Mouse (Mus musculus) embryo, embryonic 11.5 days (tissue): ENCODE data around the gene Olfr1221.
"Not testable (repeated sequence)": the region's sequence is repeated elsewhere in the genome, so short reads cannot be mapped to it uniquely, and the experiment has no call there.

Source experiments
- DNase-seq: peaks from one replicate; pipeline ENCODE4 v3.0.0-alpha.2; 2012; ENCODE audit warnings: low read depth, low spot score

Olfr1221 gene

DNA sequence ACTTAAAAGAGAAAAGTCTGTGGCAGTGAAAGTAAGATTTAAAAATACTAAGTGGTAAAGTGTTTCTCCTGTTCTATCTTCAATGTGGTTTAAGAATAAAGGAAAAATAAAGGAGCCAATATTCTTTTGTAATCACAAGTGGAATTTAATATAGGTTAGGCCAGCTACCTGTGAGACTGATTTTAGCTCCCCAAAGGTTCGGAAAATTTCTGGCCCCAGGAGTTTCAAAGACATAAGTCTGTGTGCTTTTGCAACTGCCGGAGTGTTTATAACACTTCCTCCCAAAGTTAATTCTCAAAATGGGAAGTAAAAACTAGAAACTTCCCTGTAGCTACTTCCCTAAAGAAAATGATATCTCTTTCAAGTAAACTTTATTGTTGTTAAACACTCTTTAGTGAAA, at the start of gene Olfr1221:
Gene Olfr1221 (minus strand): TSS at position 101 of the 400 bp plus-strand sequence.
- no peak for DNase-seq

DNA sequence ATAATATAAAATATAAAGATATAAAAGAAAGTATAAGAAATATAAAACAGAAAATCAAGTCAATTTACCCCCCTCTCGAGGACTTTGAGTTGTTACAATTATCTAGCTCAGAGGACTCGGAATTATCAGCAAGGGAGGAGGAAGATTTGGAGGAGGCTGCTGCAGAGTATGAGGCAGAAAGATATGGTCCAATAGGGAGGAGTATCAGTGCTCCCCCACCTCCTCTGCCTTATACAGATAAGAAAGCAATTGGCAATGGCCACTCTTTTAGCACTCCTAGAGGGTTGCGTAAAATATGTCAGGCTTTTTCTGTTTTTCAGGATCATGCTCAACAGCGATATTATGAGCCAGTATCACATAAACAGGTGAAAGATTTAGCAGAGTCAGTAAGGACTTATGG, 47.6 kb upstream of the Olfr1221 start:
- not testable (repeated sequence) for DNase-seq

DNA sequence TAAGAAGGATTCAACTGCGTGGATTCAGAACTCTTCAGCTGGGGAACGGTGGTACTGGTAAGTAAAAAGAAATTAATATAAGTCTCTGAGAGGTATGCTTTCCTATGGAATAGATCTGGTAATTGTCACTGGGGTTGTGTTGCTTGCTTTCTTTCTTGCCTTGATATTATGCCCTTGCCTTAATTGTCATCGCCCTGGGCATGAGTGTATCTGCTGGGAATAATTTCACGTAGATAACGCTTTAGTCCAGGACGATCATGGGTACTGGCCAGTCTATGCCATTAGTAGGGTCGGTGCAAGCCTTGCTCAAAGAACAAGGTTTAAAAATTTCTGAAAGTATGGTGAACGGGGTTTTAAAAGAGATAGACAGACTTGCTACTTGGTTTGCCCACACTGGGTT, 46.9 kb upstream of the Olfr1221 start, which contains the start of gene Olfr1224-ps1:
Gene Olfr1224-ps1 (minus strand): TSS at position 101 of the 400 bp plus-strand sequence.
- not testable (repeated sequence) for DNase-seq

DNA sequence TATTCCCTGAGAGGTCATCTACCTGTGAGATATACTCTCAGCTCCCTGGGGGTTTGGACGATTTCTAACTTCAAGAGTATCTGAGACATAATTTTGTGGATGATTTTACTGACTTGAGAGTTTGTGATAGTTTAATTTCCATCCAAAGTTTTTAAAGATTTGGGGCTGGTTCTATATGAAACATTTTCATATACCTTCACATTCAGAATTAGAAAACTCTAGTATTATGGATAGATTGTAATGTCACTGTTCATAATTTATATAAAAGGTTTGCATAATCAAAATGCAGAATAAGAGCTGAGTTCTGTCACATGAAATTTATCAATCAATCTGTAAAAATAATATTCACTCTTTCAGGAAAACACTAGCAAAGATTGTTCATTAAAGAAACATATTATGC, 34.4 kb upstream of the Olfr1221 start, which contains the start of gene Olfr1223:
Gene Olfr1223 (minus strand): TSS at position 101 of the 400 bp plus-strand sequence.
- no peak for DNase-seq

DNA sequence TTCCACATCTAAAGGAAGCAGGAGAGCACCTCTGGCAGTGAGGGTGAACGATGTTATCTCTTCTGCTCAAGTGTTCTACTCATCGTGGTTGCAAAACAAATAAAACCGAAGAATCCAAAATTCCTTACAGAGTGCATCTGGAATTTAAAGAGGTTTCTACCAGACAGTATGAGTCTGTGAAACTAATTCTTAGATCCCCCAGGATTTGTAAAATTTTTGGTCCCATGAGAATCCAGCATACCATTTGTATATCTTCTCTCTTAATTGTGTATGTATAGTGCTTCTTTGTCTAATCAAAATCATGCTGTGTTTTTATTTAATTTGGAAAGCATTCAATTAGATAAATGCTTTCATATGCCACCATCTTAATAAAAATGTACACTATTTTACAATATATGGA, 15.9 kb upstream of the Olfr1221 start, which contains the start of gene Olfr1222:
Gene Olfr1222 (minus strand): TSS at position 101 of the 400 bp plus-strand sequence.
- no peak for DNase-seq

DNA sequence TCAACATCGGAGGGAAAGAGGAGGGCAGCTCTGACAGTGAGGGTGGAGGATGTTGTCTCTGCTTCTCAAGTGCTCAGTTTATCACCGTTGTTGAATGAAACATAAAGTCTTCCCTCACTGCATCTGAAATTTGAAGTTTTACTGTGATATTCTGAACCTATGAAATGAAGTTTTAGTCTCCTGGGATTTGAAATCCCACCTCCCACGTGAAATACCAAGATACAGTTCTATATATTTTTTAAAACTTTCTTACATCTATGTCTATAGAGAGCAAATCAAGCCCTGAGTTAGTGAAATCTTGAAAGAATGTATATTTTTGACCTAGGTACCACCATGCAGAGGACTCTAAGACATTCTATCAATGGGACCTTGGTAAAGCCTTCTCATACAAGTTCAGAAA, 10.3 kb downstream of the Olfr1221 start, which contains the start of gene Olfr1220:
Gene Olfr1220 (minus strand): TSS at position 101 of the 400 bp plus-strand sequence.
- DNase-seq = no peak

DNA sequence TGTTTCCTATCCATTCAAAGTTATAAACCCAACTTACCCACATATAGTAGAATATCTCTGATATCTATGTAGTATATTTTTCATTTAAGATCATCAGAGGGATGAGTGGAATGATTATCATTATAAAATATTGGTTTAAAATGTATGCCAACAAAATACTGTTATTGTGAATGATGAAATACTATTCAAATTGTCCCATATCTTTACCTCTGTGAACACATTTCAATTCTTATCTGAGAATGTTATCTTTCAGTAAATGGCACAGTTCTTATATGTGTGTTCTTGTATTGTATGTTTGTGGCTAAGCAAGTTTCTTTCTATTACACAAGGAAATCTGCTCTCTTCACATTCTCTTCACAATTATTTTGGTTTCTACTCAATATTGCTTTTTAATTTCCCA, 11.4 kb downstream of the Olfr1221 start:
- no peak for DNase-seq

DNA sequence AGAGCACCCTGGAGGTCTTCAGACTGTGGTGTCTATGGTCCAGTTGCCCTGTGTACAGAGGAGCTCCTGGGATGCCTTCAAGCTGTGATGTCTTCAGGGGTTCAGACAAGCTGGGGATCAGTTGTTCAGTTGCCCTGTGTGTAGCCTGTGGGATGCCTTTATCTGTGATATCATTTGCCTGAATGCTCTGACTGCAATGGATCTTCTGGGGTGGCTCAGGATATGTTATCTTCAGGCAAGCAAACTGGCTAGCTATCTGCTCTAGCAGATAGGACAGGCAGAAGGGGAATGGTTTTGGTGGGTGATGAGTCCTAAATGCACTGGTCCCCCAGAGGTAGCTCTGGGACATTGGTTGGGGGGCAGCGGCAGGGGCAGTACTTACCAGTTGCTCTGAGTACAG, 23.2 kb downstream of the Olfr1221 start:
- DNase-seq = no peak

DNA sequence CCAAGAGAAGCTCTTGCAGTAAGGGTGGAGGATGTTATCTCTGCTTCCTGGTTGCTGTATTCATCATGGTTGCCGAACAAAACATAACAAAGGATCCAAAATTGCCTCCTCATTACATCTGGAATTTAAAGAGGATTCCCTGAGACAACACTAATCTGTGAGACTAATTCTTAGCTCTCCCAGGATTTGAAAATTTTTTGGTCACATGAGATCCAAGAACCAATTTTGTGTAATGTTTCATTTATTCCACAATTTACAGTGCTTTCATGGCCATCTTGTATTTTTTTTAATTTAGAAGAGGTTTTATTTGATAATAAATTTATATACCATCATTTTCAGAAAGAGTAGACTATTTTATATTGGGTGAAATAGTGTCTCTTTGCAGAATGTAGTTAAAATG, 33.7 kb downstream of the Olfr1221 start, which contains the start of gene Olfr1219:
Gene Olfr1219 (minus strand): TSS at position 101 of the 400 bp plus-strand sequence.
- no peak for DNase-seq

DNA sequence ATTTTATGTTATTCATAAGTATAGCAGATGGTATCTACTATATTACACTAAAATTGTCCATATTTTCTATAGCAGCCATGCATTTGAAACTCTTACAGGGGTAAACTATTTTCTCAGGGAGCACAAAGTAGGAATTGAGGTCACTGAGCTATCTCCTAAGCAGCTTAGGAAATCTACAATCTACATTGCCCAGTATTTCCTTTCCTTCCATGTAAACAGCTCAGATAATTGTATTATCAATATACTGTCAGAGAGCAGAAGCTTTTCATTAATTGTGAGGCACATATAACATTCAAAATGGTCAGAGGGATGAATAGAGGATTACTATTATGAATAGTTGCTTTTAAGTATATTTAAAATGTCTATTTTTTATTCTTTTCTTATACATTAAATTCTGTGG, 35.6 kb downstream of the Olfr1221 start:
- no peak for DNase-seq

DNA sequence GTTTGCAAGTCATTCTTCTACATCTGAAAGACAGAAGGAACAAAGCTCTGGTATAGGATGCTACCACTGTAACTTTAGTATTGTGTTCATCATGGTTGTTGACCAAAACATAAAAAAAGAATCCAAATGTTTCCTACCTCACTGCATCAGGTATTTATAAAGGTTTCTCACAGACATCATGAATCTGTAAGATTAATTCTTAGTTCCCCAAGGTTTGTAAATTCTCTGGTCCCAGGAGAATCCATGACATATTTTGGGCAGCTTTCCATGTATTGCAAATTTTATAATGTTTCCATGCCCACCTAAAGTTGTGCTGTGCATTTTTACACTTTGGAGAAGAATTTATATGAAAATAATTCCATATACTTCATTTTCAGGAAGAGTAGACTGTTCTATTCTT, 56.0 kb downstream of the Olfr1221 start, which contains the start of gene Olfr1218:
Gene Olfr1218 (minus strand): TSS at position 101 of the 400 bp plus-strand sequence.
- no peak for DNase-seq
